In the genomic region with DNA sequence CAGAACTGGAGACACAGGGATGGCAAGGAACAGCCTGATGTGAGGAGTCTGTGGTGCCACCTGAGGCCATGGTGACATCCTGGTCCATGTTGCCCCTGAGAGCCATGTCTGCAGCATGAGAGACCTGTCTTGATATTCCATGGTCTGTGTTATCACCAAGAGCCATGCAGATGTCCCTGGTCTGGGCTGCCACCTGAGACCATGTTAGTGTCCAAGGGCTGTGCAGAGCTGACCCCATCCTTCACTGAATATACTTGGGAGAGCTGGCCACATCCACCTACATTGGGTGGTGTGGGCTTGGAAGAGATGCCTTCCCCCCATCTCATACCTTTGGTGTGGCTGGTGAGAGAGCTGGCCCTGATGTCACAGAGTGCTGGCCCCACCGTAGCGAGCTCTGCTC, we compare ENCODE assay signal across 19 mouse cellular contexts. TPM values are rescaled to one million over a fixed set of nuclear protein-coding genes. Genes with fewer than 3 reads are reported as not detected.
DNase-seq lines count a peak whose midpoint lies in the region; ATAC-seq and TF ChIP-seq lines count a peak whose summit lies in the region.
"Had no signal": no experiment of that assay in that cellular context is flagged by ENCODE, and none has a peak within 500 bp of the region (broad histone marks: within the 10 kb centered on the region; RNA-seq: fewer than 3 reads in every experiment).

No protein-coding gene starts in this region.

- no peak overlapping the region for H3K27ac ChIP-seq in intestine, embryonic 15.5 days
- H3K27ac ChIP-seq in intestine, postnatal 0 days (ENCODE audit: low read depth, low read length), result no peak overlapping the region
- no peak overlapping the region for H3K27ac ChIP-seq in midbrain, embryonic 11.5 days (ENCODE audit: low read depth, low read length)
- no peak overlapping the region for H3K27ac ChIP-seq in midbrain, embryonic 14.5 days (replicated peaks; ENCODE audit: low read depth, low read length)
- H3K27ac ChIP-seq in stomach, embryonic 15.5 days, result no peak overlapping the region
- H3K27ac ChIP-seq: embryonic facial prominence, embryonic 15.5 days; forebrain, embryonic 10.5 days; gastrocnemius, adult 2 months; hindbrain, embryonic 14.5 days had no signal

- no peak overlapping the region for H3K4me3 ChIP-seq in intestine, embryonic 15.5 days (replicated peaks)
- H3K4me3 ChIP-seq in intestine, postnatal 0 days (ENCODE audit: low read depth, low read length), result no peak overlapping the region
- no peak overlapping the region for H3K4me3 ChIP-seq in midbrain, embryonic 11.5 days (ENCODE audit: low read depth, low read length)
- no peak overlapping the region for H3K4me3 ChIP-seq in midbrain, embryonic 14.5 days (replicated peaks; ENCODE audit: low read depth, low read length)
- H3K4me3 ChIP-seq in stomach, embryonic 15.5 days (replicated peaks), result no peak overlapping the region
- H3K4me3 ChIP-seq: embryonic facial prominence, embryonic 15.5 days; erythroblast, embryonic 14.5 days; forebrain, embryonic 10.5 days; gastrocnemius, adult 2 months had no signal

- ATAC-seq in intestine, embryonic 15.5 days, result peak; percentile 62
- ATAC-seq in intestine, postnatal 0 days, result no peak
- ATAC-seq in midbrain, embryonic 11.5 days (ENCODE audit: low FRiP score), result 0 out of 2 replicates have a peak, but pooled peaks have one; percentile 16
- ATAC-seq in midbrain, embryonic 14.5 days (ENCODE audit: low FRiP score, low TSS enrichment), result no peak
- ATAC-seq in stomach, embryonic 15.5 days (ENCODE audit: insufficient read depth, low FRiP score, low read depth), result 0 out of 2 replicates have a peak, but pooled peaks have one; percentile 18
- ATAC-seq: forebrain, embryonic 14.5 days had no signal

- H3K9me3 ChIP-seq in intestine, embryonic 15.5 days, result no peaks in the 10 kb centered on the region
- H3K9me3 ChIP-seq in intestine, postnatal 0 days (ENCODE audit: control insufficient read depth), result no peaks in the 10 kb centered on the region
- no peaks in the 10 kb centered on the region for H3K9me3 ChIP-seq in midbrain, embryonic 11.5 days (ENCODE audit: control insufficient read depth, low read length)
- H3K9me3 ChIP-seq in midbrain, embryonic 14.5 days (ENCODE audit: control insufficient read depth, low read length), result no peaks in the 10 kb centered on the region
- H3K9me3 ChIP-seq in stomach, embryonic 15.5 days, result no peaks in the 10 kb centered on the region
- H3K9me3 ChIP-seq: embryonic facial prominence, embryonic 15.5 days; forebrain, embryonic 10.5 days had no signal

- no peak overlapping the region for H3K9ac ChIP-seq in intestine, embryonic 15.5 days
- H3K9ac ChIP-seq in intestine, postnatal 0 days (ENCODE audit: low read depth, low read length), result no peak overlapping the region
- H3K9ac ChIP-seq in midbrain, embryonic 11.5 days (ENCODE audit: low read length), result no peak overlapping the region
- no peak overlapping the region for H3K9ac ChIP-seq in midbrain, embryonic 14.5 days (replicated peaks; ENCODE audit: low read length)
- H3K9ac ChIP-seq in stomach, embryonic 15.5 days, result no peak overlapping the region
- H3K9ac ChIP-seq: embryonic facial prominence, embryonic 15.5 days; hindbrain, embryonic 14.5 days had no signal

- no peaks in the 10 kb centered on the region for H3K36me3 ChIP-seq in intestine, embryonic 15.5 days
- no peaks in the 10 kb centered on the region for H3K36me3 ChIP-seq in intestine, postnatal 0 days (ENCODE audit: control insufficient read depth, insufficient read depth)
- H3K36me3 ChIP-seq in midbrain, embryonic 11.5 days (ENCODE audit: control insufficient read depth, insufficient read depth, low read length), result no peaks in the 10 kb centered on the region
- H3K36me3 ChIP-seq in midbrain, embryonic 14.5 days (ENCODE audit: control insufficient read depth, insufficient read depth, low read length), result no peaks in the 10 kb centered on the region
- no peaks in the 10 kb centered on the region for H3K36me3 ChIP-seq in stomach, embryonic 15.5 days
- H3K36me3 ChIP-seq: embryonic facial prominence, embryonic 15.5 days; forebrain, embryonic 10.5 days had no signal

- no peak overlapping the region for H3K4me2 ChIP-seq in intestine, embryonic 15.5 days (replicated peaks)
- H3K4me2 ChIP-seq in intestine, postnatal 0 days (replicated peaks; ENCODE audit: low read depth), result no peak overlapping the region
- H3K4me2 ChIP-seq in midbrain, embryonic 11.5 days, result no peak overlapping the region
- no peak overlapping the region for H3K4me2 ChIP-seq in midbrain, embryonic 14.5 days (ENCODE audit: low read length)
- no peak overlapping the region for H3K4me2 ChIP-seq in stomach, embryonic 15.5 days
- H3K4me2 ChIP-seq: embryonic facial prominence, embryonic 15.5 days; hindbrain, embryonic 14.5 days had no signal

- H3K27me3 ChIP-seq in intestine, embryonic 15.5 days (replicated peaks), result no peaks in the 10 kb centered on the region
- no peaks in the 10 kb centered on the region for H3K27me3 ChIP-seq in intestine, postnatal 0 days (replicated peaks; ENCODE audit: control insufficient read depth, insufficient read depth, low read length)
- no peaks in the 10 kb centered on the region for H3K27me3 ChIP-seq in midbrain, embryonic 11.5 days (ENCODE audit: control insufficient read depth, insufficient read depth, low read length)
- H3K27me3 ChIP-seq in midbrain, embryonic 14.5 days (ENCODE audit: control insufficient read depth, insufficient read depth, low read length), result no peaks in the 10 kb centered on the region
- H3K27me3 ChIP-seq in stomach, embryonic 15.5 days (replicated peaks), result no peaks in the 10 kb centered on the region
- H3K27me3 ChIP-seq: embryonic facial prominence, embryonic 15.5 days had no signal

- TF ChIP-seq CTCF in intestine, postnatal 0 days (IDR thresholded peaks at IDR 0.05; ENCODE audit: low read depth), result no peak

- 0 out of 2 replicates have a peak, but pooled peaks cover 4% of the 10 kb centered on the region for H3K4me1 ChIP-seq in intestine, embryonic 15.5 days (replicated peaks)
- H3K4me1 ChIP-seq in intestine, postnatal 0 days (replicated peaks; ENCODE audit: control insufficient read depth, insufficient read depth, low read length), result no peaks in the 10 kb centered on the region
- no peaks in the 10 kb centered on the region for H3K4me1 ChIP-seq in midbrain, embryonic 11.5 days (ENCODE audit: control insufficient read depth, insufficient read depth, low read length)
- H3K4me1 ChIP-seq in midbrain, embryonic 14.5 days (ENCODE audit: control insufficient read depth, insufficient read depth, low read length), result no peaks in the 10 kb centered on the region
- peaks cover 2% of the 10 kb centered on the region; the same call in 1 of the 2 replicates for H3K4me1 ChIP-seq in stomach, embryonic 15.5 days
- H3K4me1 ChIP-seq: embryonic facial prominence, embryonic 15.5 days had no signal

- 67% methylated on average over 2 of the region's 2 CpGs for WGBS in intestine, embryonic 15.5 days
- WGBS in intestine, postnatal 0 days, result 72% methylated on average over 2 of the region's 2 CpGs
- WGBS in midbrain, embryonic 11.5 days, result 96% methylated on average over 2 of the region's 2 CpGs
- 94% methylated on average over 2 of the region's 2 CpGs for WGBS in midbrain, embryonic 14.5 days
- 75% methylated on average over 2 of the region's 2 CpGs for WGBS in stomach, embryonic 15.5 days

- DNase-seq in midbrain, embryonic 11.5 days (ENCODE audit: low spot score, missing footprints), result no peak
- no peak for DNase-seq in midbrain, embryonic 14.5 days
- no peak for DNase-seq in cerebellum, postnatal 14 days
- DNase-seq: adrenal gland, adult 2 months; adrenal gland, postnatal 25 days; cerebellum, adult 18-20 months; cerebellum, postnatal 10 days; gastrocnemius, adult 2 months; gastrocnemius, postnatal 25 days; heart, postnatal 10 days; heart, postnatal 4 days had no signal

RNA-seq across cellular contexts. Expression of a gene that starts 30.9 kb away (rescaled TPM):
- 94.3 and 98.5 TPM in 2 replicates for polyA plus RNA-seq in intestine, embryonic 15.5 days (2015; fragmentation: Nextera tagmentation; extraction: Ambion mirVana)
- polyA plus RNA-seq in intestine, postnatal 0 days (2015; fragmentation: Nextera tagmentation; extraction: Ambion mirVana), result 74.2 and 79.4 TPM in 2 replicates
- 37.3 and 41.7 TPM in 2 replicates for polyA plus RNA-seq in midbrain, embryonic 11.5 days (2014; fragmentation: Nextera tagmentation; extraction: Ambion mirVana)
- 32.8 and 36.3 TPM in 2 replicates for polyA plus RNA-seq in midbrain, embryonic 14.5 days (2014; fragmentation: Nextera tagmentation; extraction: Ambion mirVana)
- polyA plus RNA-seq in stomach, embryonic 15.5 days (2015; fragmentation: Nextera tagmentation; extraction: Ambion mirVana), result 90.5 and 99.1 TPM in 2 replicates

Comparison
In these comparisons a context has a peak if more than half of its experiments do, and no peak if none do; other contexts are left out.
1. ATAC-seq: peak in intestine, embryonic 15.5 days (single experiment), midbrain, embryonic 11.5 days (single experiment) and stomach, embryonic 15.5 days (single experiment); none in intestine, postnatal 0 days (single experiment) and midbrain, embryonic 14.5 days (single experiment).